Mouse (Mus musculus): ENCODE data around the gene Acat3. TPM values are rescaled to one million over a fixed set of nuclear protein-coding genes. Genes with fewer than 3 reads are reported as not detected.

Acat3 gene
- polyA plus RNA-seq, 2 experiments: 3.9 to 4.4 TPM

DNA sequence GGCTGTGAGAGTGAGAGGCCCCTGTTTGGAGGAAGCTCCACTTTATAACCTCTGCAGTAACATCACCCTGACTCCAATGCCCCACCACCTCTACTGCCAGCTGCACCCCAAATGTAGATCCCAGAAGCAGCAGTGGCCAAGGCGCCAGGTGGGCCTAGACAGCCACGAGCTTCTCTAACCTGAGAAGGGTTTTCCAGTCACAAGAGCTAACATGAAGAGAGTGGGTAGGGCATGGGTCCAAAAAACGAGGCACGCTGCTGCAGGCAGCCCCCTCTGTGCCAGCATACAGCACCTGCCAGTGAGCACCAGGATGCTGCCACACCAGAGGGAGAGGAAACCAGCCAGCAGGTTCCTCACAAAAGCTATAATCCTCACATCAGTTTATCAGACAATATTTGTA, 49.3 kb downstream of the Acat3 start:
- ATAC-seq (ENCODE audit: insufficient read depth): no peak
- WGBS (ENCODE audit: insufficient replicate concordance): 77% methylated on average over 4 of the region's 4 CpGs
- H3K27ac ChIP-seq: no peak overlapping the region
- H3K27me3 ChIP-seq (ENCODE audit: control insufficient read depth, insufficient read depth, low read length): no peaks in the 10 kb centered on the region
- H3K36me3 ChIP-seq (replicated peaks; ENCODE audit: control insufficient read depth, insufficient read depth, low read depth): no peaks in the 10 kb centered on the region
- H3K9me3 ChIP-seq (ENCODE audit: control insufficient read depth, low read length): no peaks in the 10 kb centered on the region
- no peak for DNase-seq (ENCODE audit: low read depth in 3 of 3, low spot score in 3 of 3)
- no peak for TF ChIP-seq CTCF (IDR thresholded peaks at IDR 0.05; ENCODE audit: low read depth)
- TF ChIP-seq EP300 (IDR thresholded peaks at IDR 0.05; ENCODE audit: low read depth): no peak
- no peak overlapping the region for H3K4me2 ChIP-seq (ENCODE audit: low read depth)
- no peak overlapping the region for H3K4me3 ChIP-seq (ENCODE audit: insufficient read depth in 1 of 2, low read depth in 2 of 2, low read length in 2 of 2)
- no peaks in the 10 kb centered on the region for H3K4me1 ChIP-seq (replicated peaks; ENCODE audit: control insufficient read depth in 2 of 2, insufficient read depth in 2 of 2, low read length in 1 of 2)
- H3K9ac ChIP-seq (replicated peaks): no peak overlapping the region

DNA sequence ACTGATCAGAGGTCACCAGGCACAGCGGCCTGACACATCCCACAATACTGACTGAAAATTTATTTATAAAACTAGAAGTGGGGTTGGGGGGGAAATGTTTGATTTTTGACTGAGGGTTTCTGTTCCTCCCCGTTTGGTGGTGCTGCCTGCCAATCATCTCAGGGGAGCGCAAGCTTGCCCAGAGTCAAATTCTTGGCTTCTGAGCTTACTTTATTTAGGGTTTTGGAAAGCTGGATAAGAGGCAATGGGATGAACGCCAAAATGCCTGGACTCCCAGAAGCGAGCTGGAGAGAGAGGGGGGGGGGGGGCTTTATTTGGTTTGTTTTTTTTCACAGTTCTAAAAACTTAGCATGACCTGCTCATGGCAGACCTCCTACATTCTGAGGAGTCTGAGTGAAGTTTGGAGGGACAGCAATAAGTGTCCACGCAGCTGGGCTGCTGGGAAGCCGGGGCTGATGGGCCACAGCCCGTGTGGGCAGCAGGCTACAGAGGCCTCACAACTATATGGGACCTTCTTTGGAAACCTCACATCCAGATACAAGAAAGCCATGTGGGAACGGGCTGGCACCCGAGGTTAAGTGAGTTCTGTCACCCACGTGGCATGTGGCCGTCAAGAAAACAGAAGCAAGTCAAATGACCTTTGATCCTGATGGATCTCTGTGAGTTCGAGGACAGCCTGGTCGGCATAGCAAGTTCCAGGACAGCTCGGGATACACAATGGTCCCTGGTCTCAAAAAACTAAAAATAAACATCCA, 53.2 kb downstream of the Acat3 start:
- Histone ChIP-seq H3K27ac (no peak overlapping the region), H3K4me3 (ENCODE audit: insufficient read depth in 1 of 2, low read depth in 2 of 2, low read length in 2 of 2) (no peak overlapping the region), H3K36me3 (replicated peaks; ENCODE audit: control insufficient read depth, insufficient read depth, low read depth) (no peaks in the 10 kb centered on the region), H3K9ac (replicated peaks) (no peak overlapping the region), H3K27me3 (ENCODE audit: control insufficient read depth, insufficient read depth, low read length) (no peaks in the 10 kb centered on the region), H3K4me2 (ENCODE audit: low read depth) (no peak overlapping the region), H3K9me3 (ENCODE audit: control insufficient read depth, low read length) (no peaks in the 10 kb centered on the region), H3K4me1 (replicated peaks; ENCODE audit: control insufficient read depth in 2 of 2, insufficient read depth in 2 of 2, low read length in 1 of 2) (no peaks in the 10 kb centered on the region)
- TF ChIP-seq EP300 (IDR thresholded peaks at IDR 0.05; ENCODE audit: low read depth) (no peak), CTCF (IDR thresholded peaks at IDR 0.05; ENCODE audit: low read depth) (no peak)
- ATAC-seq (ENCODE audit: insufficient read depth) (no peak), DNase-seq (ENCODE audit: low read depth in 3 of 3, low spot score in 3 of 3) (no peak)
- WGBS (ENCODE audit: insufficient replicate concordance): 75% methylated on average over 15 of the region's 15 CpGs

DNA sequence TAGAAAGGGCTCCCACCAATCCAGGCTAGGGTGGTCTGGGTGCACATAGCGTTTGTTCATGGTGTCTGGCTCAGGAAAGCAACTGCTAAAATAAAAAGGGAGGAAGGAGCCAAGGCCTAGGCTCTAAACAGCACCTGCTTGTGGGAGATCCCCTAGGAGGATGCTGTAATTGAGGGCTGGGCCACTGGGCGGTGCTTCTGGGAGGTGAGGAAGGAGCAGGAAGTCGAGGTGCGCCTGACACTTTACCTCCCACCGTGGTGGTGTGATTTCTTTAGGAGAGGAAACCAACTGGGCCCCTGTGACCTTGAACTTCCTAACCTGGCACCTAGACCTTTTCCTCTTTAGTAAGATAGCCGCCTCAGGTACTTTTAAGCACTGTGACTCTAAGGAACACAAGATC, 53.8 kb downstream of the Acat3 start:
- no peak overlapping the region for H3K9ac ChIP-seq (replicated peaks)
- no peak for DNase-seq (ENCODE audit: low read depth in 3 of 3, low spot score in 3 of 3)
- no peak overlapping the region for H3K4me3 ChIP-seq (ENCODE audit: insufficient read depth in 1 of 2, low read depth in 2 of 2, low read length in 2 of 2)
- TF ChIP-seq EP300 (IDR thresholded peaks at IDR 0.05; ENCODE audit: low read depth) (no peak), CTCF (IDR thresholded peaks at IDR 0.05; ENCODE audit: low read depth) (no peak)
- H3K4me2 ChIP-seq (ENCODE audit: low read depth): no peak overlapping the region
- H3K27me3 ChIP-seq (ENCODE audit: control insufficient read depth, insufficient read depth, low read length): no peaks in the 10 kb centered on the region
- H3K27ac ChIP-seq: no peak overlapping the region
- WGBS (ENCODE audit: insufficient replicate concordance): 36% methylated on average over 6 of the region's 6 CpGs
- no peaks in the 10 kb centered on the region for H3K9me3 ChIP-seq (ENCODE audit: control insufficient read depth, low read length)
- H3K4me1 ChIP-seq (replicated peaks; ENCODE audit: control insufficient read depth in 2 of 2, insufficient read depth in 2 of 2, low read length in 1 of 2): no peaks in the 10 kb centered on the region
- H3K36me3 ChIP-seq (replicated peaks; ENCODE audit: control insufficient read depth, insufficient read depth, low read depth): no peaks in the 10 kb centered on the region
- no peak for ATAC-seq (ENCODE audit: insufficient read depth)

DNA sequence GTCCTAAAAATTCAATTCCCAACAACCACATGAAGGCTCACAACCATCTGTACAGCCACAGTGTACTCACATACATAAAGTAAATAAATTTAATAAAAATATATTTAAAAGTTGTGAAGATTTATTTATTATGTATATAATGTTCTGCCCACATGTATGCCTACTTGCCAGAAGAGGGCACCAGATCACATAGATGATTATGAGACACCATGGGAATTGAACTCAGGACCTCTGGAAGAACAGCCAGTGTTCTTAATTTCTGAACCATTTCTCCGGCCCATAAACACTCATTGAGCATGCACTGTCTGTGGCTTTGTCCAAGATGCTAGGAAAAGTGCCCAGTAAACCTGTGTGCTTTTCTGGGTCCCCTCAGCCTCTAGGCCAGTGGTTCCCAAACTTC, 59.2 kb downstream of the Acat3 start:
- Histone ChIP-seq H3K4me2 (ENCODE audit: low read depth) (no peak overlapping the region), H3K36me3 (replicated peaks; ENCODE audit: control insufficient read depth, insufficient read depth, low read depth) (no peaks in the 10 kb centered on the region), H3K27ac (no peak overlapping the region), H3K4me1 (replicated peaks; ENCODE audit: control insufficient read depth in 2 of 2, insufficient read depth in 2 of 2, low read length in 1 of 2) (no peaks in the 10 kb centered on the region), H3K4me3 (ENCODE audit: insufficient read depth in 1 of 2, low read depth in 2 of 2, low read length in 2 of 2) (no peak overlapping the region), H3K9ac (replicated peaks) (no peak overlapping the region), H3K27me3 (ENCODE audit: control insufficient read depth, insufficient read depth, low read length) (no peaks in the 10 kb centered on the region), H3K9me3 (ENCODE audit: control insufficient read depth, low read length) (no peaks in the 10 kb centered on the region)
- DNase-seq (ENCODE audit: low read depth in 3 of 3, low spot score in 3 of 3): no peak
- 59% methylated on average over 1 of the region's 1 CpGs for WGBS (ENCODE audit: insufficient replicate concordance)
- ATAC-seq (ENCODE audit: insufficient read depth): no peak
- TF ChIP-seq EP300 (IDR thresholded peaks at IDR 0.05; ENCODE audit: low read depth) (no peak), CTCF (IDR thresholded peaks at IDR 0.05; ENCODE audit: low read depth) (peak; percentile 30; the same call in 1 of the 2 replicates)

DNA sequence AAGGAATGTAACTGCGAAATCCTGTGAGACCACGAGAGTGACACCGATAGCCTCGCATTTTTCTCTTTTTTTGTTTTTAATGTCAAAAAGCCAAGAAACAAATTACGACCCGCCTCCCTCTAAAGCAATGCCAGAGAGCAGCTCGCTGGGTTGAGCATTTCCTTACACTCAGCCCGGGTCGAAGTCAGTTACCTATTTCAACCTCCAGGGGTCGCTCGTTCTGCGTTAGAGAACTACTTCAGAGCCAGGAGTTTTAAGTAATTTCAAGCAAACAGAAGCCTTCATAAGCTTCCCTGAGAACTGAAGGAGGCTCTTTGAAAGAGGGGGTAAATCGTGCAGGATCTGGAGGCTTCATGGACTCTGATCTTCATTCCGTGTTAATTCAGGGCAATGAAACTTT, 60.2 kb downstream of the Acat3 start:
- H3K4me2 ChIP-seq (ENCODE audit: low read depth): peak overlapping the region; percentile 21
- no peak overlapping the region for H3K9ac ChIP-seq (replicated peaks)
- no peak for ATAC-seq (ENCODE audit: insufficient read depth)
- 2% methylated on average over 14 of the region's 14 CpGs for WGBS (ENCODE audit: insufficient replicate concordance)
- H3K36me3 ChIP-seq (replicated peaks; ENCODE audit: control insufficient read depth, insufficient read depth, low read depth): no peaks in the 10 kb centered on the region
- H3K4me1 ChIP-seq (replicated peaks; ENCODE audit: control insufficient read depth in 2 of 2, insufficient read depth in 2 of 2, low read length in 1 of 2): no peaks in the 10 kb centered on the region
- H3K4me3 ChIP-seq (ENCODE audit: insufficient read depth in 1 of 2, low read depth in 2 of 2, low read length in 2 of 2): no peak overlapping the region
- no peaks in the 10 kb centered on the region for H3K9me3 ChIP-seq (ENCODE audit: control insufficient read depth, low read length)
- peak; percentile 50 to 63 (median 55) for DNase-seq (ENCODE audit: low read depth in 3 of 3, low spot score in 3 of 3)
- H3K27me3 ChIP-seq (ENCODE audit: control insufficient read depth, insufficient read depth, low read length): no peaks in the 10 kb centered on the region
- no peak overlapping the region for H3K27ac ChIP-seq
- TF ChIP-seq CTCF (IDR thresholded peaks at IDR 0.05; ENCODE audit: low read depth) (peak; percentile 83), EP300 (IDR thresholded peaks at IDR 0.05; ENCODE audit: low read depth) (no peak)

All from liver, embryonic 14.5 days (tissue).